Mouse (Mus musculus): ENCODE results near the gene Hsph1.

The Hsph1 gene

GRCm38 (mm10) chr5:149587327-149587895 is 48.8 kb downstream of the Hsph1 start:
- DNase-seq, result no peak

GRCm38 (mm10) chr5:149585910-149586309 is 50.3 kb downstream of the Hsph1 start:
- DNase-seq, result no peak

GRCm38 (mm10) chr5:149585231-149585630 is 50.9 kb downstream of the Hsph1 start:
- no peak for DNase-seq

GRCm38 (mm10) chr5:149584154-149584655 is 52.0 kb downstream of the Hsph1 start:
- DNase-seq, result no peak

GRCm38 (mm10) chr5:149583507-149583906 is 52.7 kb downstream of the Hsph1 start:
- DNase-seq, result no peak

- DNase-seq, result no peak
These were observed 53.4 kb downstream of the Hsph1 start for GRCm38 (mm10) chr5:149582642-149583262.

GRCm38 (mm10) chr5:149577449-149577848 is 58.7 kb downstream of the Hsph1 start:
- DNase-seq, result no peak

- DNase-seq, result no peak
These were observed 59.2 kb downstream of the Hsph1 start for GRCm38 (mm10) chr5:149576977-149577376.

GRCm38 (mm10) chr5:149568993-149569392 is 67.2 kb downstream of the Hsph1 start:
- DNase-seq, result no peak

GRCm38 (mm10) chr5:149566957-149567356 is 69.2 kb downstream of the Hsph1 start:
- peak; percentile 56 for DNase-seq

GRCm38 (mm10) chr5:149566026-149566425 is 70.2 kb downstream of the Hsph1 start:
- DNase-seq, result no peak
